Mouse (Mus musculus) kidney, postnatal 25 days (tissue): ENCODE data around the gene Rrp36.

Source experiments
- DNase-seq, 2 experiments: peaks; one replicate each; pipeline ENCODE4 v3.0.0; 2021; ENCODE audit warnings: mixed read lengths in 2 of 2

Rrp36 gene

DNA sequence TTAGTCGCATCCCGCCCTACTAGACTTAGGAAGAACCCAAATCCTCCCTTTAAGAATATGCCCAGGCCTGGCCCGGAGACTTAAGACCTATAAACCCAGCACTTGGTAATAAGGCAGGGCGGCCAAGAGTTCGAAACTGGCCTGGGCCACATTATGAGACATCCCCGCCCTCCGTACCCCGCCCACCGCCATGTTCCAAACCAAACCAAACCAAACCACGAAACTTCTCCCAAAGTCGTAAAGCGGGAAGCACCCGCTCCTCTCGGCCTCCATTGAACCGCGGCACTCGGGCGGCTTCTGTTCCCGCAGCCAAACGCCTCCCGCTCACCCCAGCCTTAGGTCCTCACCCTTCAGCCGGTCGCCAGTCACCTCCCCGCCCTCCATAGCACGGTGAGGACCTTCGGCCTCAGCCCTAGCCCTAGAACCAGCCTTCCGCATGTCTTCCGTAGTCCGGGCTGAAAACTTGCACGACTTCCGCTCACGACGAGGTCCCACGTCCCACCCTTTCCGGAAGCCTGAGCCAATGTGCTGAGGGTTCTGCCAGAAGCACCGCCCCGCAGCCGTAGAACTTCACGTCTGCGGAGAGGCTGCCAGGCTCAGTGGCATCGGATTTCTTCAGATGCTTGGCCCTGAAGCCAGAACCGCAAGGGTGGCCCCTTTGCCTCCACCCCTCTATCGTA is at the start of gene Rrp36:
Rrp36 (minus strand) TSS at position 503 of the 680 bp plus-strand sequence.
- DNase-seq, result peak; percentile 93 to 97

DNA sequence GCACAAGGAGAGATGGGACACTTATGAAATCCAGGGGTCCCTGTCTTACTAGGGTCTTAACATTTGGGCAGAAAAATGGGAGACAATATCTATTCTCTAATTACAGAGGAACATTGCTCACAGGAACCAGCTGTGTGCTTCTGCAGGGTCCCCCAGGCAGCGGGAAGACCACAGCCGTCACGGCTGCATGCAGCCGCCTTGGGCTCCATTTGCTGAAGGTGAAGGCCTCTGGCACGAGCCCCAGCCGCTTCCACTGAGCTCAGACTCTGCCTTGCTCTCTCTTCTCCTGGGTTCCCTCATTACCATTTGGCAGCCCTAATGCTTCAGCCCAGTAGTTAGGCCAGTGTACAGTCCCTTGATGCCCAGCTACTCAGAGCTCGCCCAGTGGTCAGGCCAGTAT is 46.9 kb upstream of the Rrp36 start:
- no peak for DNase-seq

DNA sequence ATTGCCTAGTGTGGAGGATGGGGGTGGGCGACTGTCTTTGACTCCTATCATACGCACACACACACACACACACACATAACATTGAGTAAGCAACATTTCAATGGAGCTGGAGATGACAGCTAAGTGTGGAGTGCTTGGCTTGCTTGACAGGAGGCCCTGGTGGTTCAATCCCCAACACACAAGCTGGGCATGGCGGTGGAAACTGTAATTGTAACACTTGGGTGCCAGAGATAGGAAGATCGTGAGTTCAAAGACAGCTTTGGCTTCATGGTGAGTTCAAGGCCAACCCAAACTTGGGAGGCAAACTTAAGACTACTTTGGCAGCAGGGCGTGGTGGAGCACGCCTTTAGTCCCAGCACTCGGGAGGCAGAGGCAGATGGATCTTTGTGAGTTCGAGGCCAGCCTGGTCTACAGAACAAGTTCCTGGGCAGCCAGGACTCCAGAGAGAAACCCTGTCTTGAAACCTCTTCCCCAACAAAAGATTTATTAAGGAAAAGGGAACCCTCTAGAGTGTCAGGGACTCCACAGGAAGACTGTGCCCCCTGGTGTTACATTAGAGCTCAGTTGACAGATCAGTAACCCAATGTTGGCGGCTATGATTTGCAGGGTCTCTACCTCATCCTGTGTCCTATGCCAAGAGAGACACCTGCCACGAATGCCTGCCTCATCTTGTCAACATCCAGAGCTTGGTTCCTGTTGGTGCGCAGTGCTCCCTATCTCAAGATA is 40.8 kb upstream of the Rrp36 start:
- peak in 1 of 2 experiments; percentile 46 for DNase-seq

- DNase-seq, result no peak
These were observed 39.7 kb upstream of the Rrp36 start for GRCm38 (mm10) chr17:46713849-46714248.

DNA sequence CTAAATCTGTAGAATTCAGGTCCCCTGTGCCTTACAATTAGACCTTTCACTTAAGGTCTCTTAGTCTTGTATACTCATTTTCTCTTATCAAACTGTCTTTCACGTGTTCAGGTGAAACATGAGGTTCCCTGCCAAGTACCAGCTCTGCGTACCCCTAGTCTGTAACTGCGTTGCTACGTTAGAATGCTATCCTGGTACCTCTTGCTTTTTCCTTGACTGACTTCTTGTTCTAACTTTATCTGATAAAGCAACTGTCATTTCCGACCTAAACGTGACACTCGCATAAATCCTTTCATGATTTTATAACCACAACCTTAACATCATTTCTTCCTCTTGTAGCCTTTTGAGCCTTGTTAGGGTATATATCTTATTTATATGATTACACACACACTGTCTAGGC is 38.3 kb upstream of the Rrp36 start:
- DNase-seq, result no peak

DNA sequence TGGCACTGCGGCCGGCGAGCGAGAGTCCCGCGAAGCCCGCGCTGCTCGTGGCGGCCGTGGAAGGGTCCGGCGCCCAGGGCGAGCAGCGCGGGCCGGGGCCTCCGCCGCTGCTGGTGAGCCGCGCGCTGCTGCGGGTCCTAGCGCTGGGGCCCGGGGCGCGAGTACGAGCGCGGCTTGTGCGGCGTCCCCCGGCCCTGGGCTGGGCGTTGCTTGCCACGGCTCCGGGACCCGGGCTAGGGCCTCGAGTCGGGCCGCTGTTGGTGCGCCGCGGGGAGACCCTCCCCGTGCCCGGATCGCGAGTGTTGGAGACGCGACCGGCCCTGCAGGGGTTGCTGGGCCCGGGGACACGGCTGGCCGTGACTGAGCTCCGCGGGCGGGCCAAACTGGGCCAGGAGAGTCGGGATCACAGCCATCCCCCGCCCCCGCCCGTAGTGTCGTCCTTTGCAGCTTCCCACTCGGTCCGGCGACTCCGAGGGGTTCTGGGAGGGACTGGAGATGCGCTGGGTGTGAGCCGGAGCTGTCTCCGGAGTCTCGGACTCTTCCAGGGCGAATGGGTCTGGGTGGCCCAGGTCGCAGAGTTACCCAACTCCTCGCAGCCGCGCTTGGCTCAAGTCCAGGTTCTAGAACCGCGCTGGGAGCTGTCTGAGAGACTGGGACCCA is 37.6 kb upstream of the Rrp36 start:
- peak; percentile 66 to 81 for DNase-seq

DNA sequence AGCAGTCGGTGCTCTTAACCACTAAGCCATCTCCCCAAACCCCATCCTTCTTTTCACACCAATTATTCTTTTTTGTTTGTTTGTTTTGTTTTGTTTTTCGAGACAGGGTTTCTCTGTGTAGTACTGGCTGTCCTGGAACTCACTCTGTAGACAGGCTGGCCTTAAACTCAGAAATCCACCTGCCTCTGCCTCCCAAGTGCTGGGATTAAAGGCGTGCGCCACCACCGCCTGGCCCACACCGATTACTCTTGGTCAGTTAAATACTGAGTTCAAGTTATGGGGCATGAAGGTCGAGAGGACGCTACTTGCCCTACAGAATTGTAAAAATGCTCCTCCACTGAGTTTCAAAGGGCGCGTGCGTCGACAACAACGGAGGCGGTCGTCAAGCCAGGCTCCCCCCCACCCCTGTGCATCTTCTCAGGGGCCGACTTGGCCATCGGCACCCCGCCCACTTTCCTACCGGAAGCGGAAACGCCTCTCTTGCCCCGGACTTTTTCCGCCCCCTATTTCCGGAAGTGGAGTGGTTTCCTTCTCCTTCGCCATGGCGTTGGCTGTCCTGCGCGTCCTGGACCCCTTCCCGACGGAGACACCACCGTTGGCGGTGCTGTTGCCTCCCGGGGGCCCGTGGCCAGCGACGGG is 36.9 kb upstream of the Rrp36 start, which contains the start of gene Pex6:
Pex6 (plus strand) TSS at position 505 of the 639 bp plus-strand sequence.
- DNase-seq, result peak; percentile 97

DNA sequence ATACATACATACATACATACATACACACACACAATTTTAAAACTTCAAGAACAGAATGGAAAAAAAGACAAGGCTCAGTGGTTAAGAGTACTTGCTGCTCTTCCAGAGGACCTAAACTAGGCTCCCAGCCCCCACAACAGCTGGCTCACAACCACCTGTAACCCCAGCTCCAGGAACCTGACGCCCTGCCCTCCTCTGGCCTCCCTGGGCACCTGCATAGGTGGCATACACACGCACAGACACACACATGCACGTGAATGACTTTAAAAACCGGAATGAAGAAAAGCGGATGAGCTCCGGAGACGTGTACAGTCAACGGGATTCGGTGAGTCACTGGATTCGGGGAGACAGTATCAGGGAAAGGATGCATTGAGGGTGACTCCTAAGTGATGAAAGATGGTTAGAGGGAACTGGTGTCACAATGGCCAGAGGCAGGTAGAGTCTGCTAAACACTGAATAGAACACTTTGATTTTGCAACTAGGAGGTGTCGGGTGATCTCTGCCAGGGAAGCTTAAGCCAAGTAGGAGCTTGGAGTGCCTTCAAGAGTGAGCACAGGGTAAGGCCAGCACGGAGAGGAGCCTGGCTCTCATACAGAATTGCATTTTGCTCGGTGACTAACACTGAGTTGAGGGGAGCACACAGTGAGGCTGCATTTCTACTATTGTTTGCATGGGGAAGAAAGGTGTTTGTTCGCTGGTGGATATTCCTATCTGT is 32.4 kb upstream of the Rrp36 start:
- no peak for DNase-seq

DNA sequence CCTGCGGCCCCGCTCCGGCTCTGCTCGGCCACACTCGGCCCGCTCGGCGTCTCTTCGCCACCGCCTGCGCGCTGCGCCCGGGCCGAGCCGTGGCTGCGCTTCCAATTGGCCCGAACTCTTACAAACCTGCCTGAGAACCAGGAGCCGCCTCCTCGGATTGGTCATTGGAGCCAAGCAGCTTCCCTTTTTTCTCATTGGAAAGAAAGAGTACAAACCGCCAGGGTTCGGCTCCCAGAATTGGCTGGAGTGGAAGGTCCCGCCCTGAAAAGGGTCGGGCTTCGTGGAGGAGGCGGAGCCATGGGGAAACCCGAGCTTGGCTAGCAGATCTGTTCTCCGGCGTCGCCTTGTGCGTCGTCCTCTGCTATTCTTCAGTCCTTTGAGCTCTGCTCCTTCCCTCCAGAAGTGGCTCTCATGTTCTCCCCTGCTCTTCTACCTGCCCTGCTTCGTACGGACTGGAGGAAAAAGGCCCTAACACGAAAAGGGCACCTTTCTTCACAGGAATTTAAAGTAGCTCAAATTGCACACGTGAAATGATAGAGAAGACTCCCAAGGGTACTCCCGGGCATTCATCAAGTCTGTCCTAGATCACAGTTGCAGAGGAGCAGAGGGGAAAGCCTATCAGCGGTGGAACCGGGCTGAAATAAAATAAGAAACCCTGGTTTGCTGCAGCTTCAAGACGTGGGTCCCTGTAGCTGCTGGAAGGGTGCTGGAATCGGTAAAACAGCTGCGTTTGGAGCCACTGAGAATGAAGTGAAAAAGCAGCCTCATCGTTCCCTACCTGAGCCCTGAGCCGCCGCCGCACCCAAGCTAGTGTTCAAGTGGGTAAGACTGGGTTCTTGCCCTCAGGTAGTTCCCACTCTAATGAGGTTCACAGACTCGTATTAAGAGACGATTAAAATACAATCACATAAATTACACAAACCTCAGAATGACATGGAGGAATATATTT is 31.0 kb upstream of the Rrp36 start, which contains the start of gene Ppp2r5d:
Ppp2r5d (minus strand) TSS at position 225 of the 949 bp plus-strand sequence.
- peak; percentile 96 to 98 for DNase-seq

DNA sequence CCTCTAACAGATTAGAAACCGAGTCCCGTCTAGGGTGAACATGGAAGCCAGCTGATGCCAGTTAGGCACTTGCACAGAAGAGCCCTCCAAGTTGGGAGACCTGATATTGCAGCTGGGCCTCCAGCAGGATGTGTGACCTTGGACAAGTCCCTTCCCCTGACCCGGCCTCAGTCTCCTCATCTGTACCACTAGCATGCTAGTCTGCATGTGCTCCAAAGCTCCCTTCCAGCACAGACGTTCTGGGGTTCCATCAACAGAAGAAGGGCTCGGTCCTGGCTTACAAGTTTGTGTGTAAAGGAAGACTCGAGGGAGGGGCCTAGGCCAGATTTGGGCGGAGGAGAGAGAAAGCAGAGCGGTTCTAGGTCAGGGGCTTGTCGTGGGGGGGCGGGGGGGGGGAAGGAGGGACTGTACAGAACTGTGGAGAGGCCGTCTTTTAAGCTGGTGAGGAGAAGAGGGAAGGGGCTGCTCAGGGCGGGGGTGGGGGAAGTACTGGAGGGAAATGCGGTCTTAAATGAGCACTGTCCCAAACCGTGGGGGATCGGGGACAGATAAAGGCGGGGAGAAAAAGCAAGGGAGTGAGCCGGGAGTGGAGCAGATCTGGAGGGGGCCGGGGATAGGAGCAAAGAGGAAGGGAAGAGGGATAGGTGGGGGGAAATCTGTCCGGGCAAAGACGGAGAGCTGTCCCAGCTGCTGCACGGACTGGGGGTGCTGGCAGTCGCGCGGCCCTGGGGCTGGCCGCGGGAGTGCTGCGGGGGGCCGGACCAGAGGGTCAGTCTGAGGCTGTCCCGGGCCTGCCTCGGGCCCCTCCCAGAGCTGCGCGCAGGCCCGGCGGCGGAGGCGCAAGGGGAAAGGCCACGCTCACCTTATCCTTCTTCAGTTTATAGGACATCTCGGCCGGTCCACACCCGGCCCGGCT is 30.1 kb upstream of the Rrp36 start:
- DNase-seq, result no peak

GRCm38 (mm10) chr17:46702506-46702905 is 28.4 kb upstream of the Rrp36 start:
- no peak for DNase-seq

- no peak for DNase-seq
These were observed 27.9 kb upstream of the Rrp36 start for GRCm38 (mm10) chr17:46702100-46702499.

DNA sequence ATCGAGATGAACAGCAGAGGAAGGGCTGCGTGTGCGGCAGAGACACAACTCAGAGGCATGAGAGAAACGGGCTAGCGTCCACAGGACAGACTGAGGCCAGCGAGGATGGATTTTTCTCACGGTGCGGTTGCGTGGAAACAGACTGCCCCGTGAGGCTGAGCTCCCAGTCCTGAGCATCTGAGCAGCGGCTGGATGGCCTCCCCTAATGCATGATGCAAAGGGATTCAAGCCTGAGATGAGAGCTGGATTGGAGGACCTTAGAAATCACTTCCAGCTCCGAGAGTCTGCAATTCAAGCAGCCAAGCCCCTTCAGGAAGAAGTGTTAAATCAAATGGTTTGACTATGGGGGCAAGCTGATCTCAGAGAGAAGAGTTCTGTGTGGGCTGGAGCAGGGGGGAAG is 27.3 kb upstream of the Rrp36 start:
- no peak for DNase-seq

DNA sequence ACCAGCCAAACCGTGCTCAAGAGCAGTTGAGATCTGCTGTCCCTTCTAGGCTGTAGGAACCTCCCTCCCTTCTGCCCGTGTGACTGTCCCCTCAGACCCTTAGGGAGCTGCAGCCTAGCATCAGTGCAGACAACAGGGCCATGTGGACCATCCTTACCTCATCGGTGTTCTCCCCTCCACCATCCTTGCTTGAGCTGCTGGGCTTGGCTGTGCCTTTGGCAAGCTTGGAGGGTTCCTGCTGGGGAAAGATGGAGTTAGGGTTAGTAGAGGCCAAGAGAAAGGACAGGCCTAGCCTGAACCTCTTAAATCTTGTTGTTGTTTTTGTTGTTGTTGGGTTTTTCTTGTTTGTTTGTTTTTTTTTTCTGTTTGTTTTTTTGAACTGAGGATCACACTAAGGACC is 25.8 kb upstream of the Rrp36 start:
- DNase-seq, result no peak

GRCm38 (mm10) chr17:46699245-46699644 is 25.1 kb upstream of the Rrp36 start:
- no peak for DNase-seq

DNA sequence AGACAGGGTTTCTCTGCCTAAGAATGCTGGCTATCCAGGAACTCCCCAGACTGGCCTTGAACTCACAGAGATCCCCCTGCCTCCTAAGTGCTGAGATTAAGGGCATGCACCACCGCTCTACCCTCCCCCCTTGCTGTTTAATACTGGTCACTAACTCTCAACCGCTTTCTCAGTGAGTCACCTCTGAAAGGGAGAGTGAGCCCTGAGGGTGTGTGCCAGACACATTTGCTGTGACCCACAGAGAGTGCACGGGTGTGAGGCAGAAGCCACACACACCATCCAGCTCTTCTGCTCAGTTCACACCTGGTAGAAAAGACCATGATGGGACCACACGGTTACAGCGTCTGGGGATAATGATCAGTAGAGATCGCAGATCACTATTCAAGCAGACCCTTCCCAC is 24.4 kb upstream of the Rrp36 start:
- DNase-seq, result no peak

- DNase-seq, result no peak
These were observed 20.4 kb upstream of the Rrp36 start for GRCm38 (mm10) chr17:46694517-46695063.

GRCm38 (mm10) chr17:46691390-46691789 is 17.2 kb upstream of the Rrp36 start:
- DNase-seq, result no peak

DNA sequence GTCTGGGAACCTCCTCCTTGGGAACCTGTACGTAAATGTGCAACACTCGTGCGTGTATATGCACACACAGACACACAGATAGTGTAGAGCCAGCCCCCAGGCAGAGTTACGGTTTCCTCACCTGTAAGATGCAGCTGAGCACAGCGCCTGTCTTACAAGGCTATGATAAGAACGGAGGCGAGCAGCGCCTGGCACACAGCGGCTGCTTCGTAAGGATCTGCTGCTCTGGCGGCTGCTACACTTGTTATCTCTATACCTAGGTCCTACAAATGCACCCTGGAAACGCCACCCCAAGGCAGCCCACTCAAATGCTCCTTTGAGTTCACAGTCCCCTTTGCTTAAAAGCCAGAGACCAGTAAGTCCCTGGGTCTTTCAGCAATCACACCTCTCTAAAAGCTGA is 16.5 kb upstream of the Rrp36 start:
- no peak for DNase-seq

GRCm38 (mm10) chr17:46685913-46686312 is 11.8 kb upstream of the Rrp36 start:
- DNase-seq, result no peak
